Mouse (Mus musculus): ENCODE measurements around the gene Rnf141. TPM values are rescaled to one million over a fixed set of nuclear protein-coding genes. Genes with fewer than 3 reads are reported as not detected.

Rnf141 gene
- polyA plus RNA-seq, 1 experiment = 76.4 TPM

DNA sequence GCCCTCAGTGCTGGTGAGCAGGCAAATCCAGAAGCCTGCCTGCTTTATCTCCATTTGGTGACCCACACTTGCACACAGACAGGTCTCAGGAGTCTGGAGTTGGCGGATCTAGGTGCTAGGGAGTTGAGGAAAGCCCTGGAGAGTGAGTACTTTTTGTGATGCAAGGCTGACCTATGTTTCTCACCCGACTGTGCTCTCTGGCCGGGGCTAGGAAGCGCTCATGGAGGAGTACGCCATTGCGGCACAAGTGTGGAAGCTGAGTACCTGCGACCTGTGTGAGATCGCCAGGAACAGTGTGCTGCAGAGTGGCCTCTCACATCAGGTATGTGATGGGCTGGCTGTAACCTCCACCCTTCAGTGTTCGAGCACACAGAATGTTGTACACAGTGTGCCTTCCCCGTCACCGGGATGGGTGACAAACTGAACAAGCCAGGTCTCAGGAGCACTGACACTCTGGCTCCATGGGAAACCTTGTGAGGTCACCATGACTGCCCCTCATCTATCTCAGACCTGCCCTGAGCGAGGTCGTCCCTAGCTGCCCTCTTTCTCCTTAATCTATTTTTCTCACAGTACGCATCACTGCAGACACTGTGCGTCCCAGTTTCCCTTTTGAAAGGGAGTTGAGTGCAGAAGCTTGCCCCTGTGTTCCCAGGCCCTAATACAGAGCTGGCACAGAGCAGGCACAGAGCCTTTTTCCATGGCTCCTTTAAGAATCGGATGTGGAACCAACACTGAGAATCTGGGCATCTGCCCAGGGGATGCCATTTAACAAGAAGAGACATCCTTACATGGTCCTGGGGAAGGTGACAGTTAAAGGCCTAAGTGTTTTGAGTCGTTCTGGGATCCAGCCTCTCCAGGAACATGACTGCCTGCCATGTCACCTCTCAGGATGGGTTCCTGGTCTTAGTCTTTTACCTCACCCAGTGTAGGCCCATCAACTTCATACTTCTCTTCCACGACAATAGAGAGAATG, 34.4 kb downstream of the Rnf141 start:
- H3K36me3 ChIP-seq (ENCODE audit: control insufficient read depth, insufficient read depth, low read length) = no peaks in the 10 kb centered on the region
- H3K27me3 ChIP-seq (ENCODE audit: control insufficient read depth, insufficient read depth, low read length) = no peaks in the 10 kb centered on the region
- TF ChIP-seq CTCF (IDR thresholded peaks at IDR 0.05; ENCODE audit: control insufficient read depth, insufficient read depth, insufficient replicate concordance, low read depth, low read length) (no peak), POLR2A (IDR thresholded peaks at IDR 0.05; ENCODE audit: control insufficient read depth, low read depth, low read length) (no peak)
- no peak overlapping the region for H3K27ac ChIP-seq (ENCODE audit: control insufficient read depth, insufficient read depth, low read depth, low read length)
- H3K4me3 ChIP-seq (ENCODE audit: control insufficient read depth, low read depth, low read length) = no peak overlapping the region
- H3K4me1 ChIP-seq (ENCODE audit: control insufficient read depth, insufficient read depth, low read length) = no peaks in the 10 kb centered on the region

DNA sequence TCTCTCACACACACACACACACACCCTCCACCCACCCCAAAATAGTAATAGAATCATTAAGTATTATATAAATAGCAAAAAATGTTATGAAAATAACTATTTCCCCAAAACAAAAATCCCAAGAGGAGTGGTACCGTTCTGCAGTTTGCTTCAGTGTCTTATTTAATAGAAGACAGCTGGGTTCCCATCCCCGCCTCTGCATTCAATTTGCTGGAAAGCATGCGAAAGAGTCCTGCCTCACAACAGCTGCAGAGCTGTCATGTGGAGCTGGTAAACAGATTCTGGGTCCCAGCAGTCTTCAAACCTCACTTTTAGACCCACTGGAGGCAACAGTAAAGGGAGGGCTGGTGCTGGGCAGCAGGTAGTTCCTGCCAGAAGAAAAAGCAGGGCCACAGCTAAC, 35.3 kb downstream of the Rnf141 start:
- H3K4me3 ChIP-seq (ENCODE audit: control insufficient read depth, low read depth, low read length) = no peak overlapping the region
- H3K27ac ChIP-seq (ENCODE audit: control insufficient read depth, insufficient read depth, low read depth, low read length) = no peak overlapping the region
- no peaks in the 10 kb centered on the region for H3K36me3 ChIP-seq (ENCODE audit: control insufficient read depth, insufficient read depth, low read length)
- TF ChIP-seq CTCF (IDR thresholded peaks at IDR 0.05; ENCODE audit: control insufficient read depth, insufficient read depth, insufficient replicate concordance, low read depth, low read length) (no peak), POLR2A (IDR thresholded peaks at IDR 0.05; ENCODE audit: control insufficient read depth, low read depth, low read length) (no peak)
- no peaks in the 10 kb centered on the region for H3K27me3 ChIP-seq (ENCODE audit: control insufficient read depth, insufficient read depth, low read length)
- no peaks in the 10 kb centered on the region; the same call in 1 of the 2 replicates for H3K4me1 ChIP-seq (ENCODE audit: control insufficient read depth, insufficient read depth, low read length)

DNA sequence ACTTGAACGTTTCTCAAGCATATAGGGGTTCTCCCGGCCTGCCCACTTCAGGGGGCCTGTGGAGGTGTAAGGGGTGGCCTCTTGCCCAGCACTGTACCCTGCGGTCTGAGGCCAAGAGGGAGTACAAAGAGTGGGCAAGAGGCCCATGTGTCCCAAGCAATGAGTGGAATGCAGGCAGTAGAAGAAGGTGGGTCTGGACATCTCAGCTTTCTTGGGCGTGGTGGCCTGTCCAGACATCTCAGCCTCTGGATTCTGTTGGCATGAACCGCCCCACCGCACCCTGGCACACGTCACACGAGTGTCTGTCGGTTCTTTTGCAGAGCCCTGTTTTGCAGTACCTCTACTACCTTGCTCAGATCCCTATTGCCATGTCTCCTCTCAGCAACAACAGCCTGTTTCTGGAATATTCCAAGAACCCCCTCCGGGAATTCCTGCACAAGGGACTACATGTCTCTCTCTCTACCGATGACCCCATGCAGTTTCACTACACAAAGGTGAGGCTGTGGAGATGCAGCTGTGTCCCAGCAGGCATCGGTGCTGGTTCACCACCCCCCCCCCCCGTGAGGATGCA, 36.7 kb downstream of the Rnf141 start:
- no peak overlapping the region for H3K4me3 ChIP-seq (ENCODE audit: control insufficient read depth, low read depth, low read length)
- H3K27me3 ChIP-seq (ENCODE audit: control insufficient read depth, insufficient read depth, low read length) = no peaks in the 10 kb centered on the region
- H3K4me1 ChIP-seq (ENCODE audit: control insufficient read depth, insufficient read depth, low read length) = no peaks in the 10 kb centered on the region; the same call in 1 of the 2 replicates
- H3K27ac ChIP-seq (ENCODE audit: control insufficient read depth, insufficient read depth, low read depth, low read length) = no peak overlapping the region
- H3K36me3 ChIP-seq (ENCODE audit: control insufficient read depth, insufficient read depth, low read length) = no peaks in the 10 kb centered on the region
- TF ChIP-seq CTCF (IDR thresholded peaks at IDR 0.05; ENCODE audit: control insufficient read depth, insufficient read depth, insufficient replicate concordance, low read depth, low read length) (no peak), POLR2A (IDR thresholded peaks at IDR 0.05; ENCODE audit: control insufficient read depth, low read depth, low read length) (no peak)

DNA sequence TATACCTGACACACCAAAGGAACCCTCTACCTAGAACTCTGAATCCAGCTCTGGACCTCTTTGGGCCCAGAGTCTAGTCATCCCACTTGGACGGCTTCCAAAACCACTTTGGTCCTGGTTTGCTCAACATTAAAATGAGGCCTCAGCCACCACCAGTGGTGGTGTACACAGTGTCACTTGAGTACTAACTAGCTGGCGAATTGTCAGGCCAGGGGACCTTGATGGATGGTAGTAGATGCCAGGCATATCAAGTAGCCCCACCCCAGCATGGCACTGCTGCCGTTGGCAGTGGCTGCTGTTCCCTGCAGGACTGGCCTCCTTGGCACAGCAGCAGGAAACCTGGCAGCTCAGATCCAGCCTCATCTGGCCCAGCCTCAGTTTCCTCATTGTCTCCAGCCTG, 40.0 kb downstream of the Rnf141 start:
- Histone ChIP-seq H3K4me3 (ENCODE audit: control insufficient read depth, low read depth, low read length) (no peak overlapping the region), H3K27me3 (ENCODE audit: control insufficient read depth, insufficient read depth, low read length) (no peaks in the 10 kb centered on the region), H3K36me3 (ENCODE audit: control insufficient read depth, insufficient read depth, low read length) (no peaks in the 10 kb centered on the region), H3K27ac (ENCODE audit: control insufficient read depth, insufficient read depth, low read depth, low read length) (no peak overlapping the region), H3K4me1 (ENCODE audit: control insufficient read depth, insufficient read depth, low read length) (no peaks in the 10 kb centered on the region; the same call in 1 of the 2 replicates)
- no peak for TF ChIP-seq CTCF (IDR thresholded peaks at IDR 0.05; ENCODE audit: control insufficient read depth, insufficient read depth, insufficient replicate concordance, low read depth, low read length)
- no peak for TF ChIP-seq POLR2A (IDR thresholded peaks at IDR 0.05; ENCODE audit: control insufficient read depth, low read depth, low read length)

DNA sequence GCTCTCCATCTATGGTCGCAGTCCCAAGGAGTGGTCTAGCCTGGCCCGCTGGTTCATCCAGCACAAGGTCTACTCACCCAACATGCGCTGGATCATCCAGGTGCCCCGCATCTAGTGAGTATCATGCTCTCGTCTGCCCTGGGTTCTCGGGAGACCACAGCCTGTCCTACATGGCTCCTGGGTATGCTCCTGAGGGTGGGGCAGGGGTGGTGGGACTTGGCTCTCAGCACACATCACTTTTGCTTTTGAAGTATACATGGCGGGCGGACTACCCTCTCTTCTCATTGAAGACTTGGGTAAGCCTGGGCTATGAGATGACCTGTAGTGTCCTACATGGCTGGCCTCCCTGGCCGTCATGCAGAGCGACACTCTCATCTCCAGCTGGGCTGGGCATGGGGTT, 41.1 kb downstream of the Rnf141 start:
- Histone ChIP-seq H3K36me3 (ENCODE audit: control insufficient read depth, insufficient read depth, low read length) (no peaks in the 10 kb centered on the region), H3K27ac (ENCODE audit: control insufficient read depth, insufficient read depth, low read depth, low read length) (no peak overlapping the region), H3K27me3 (ENCODE audit: control insufficient read depth, insufficient read depth, low read length) (no peaks in the 10 kb centered on the region), H3K4me3 (ENCODE audit: control insufficient read depth, low read depth, low read length) (no peak overlapping the region), H3K4me1 (ENCODE audit: control insufficient read depth, insufficient read depth, low read length) (no peaks in the 10 kb centered on the region; the same call in 1 of the 2 replicates)
- TF ChIP-seq POLR2A (IDR thresholded peaks at IDR 0.05; ENCODE audit: control insufficient read depth, low read depth, low read length) (no peak), CTCF (IDR thresholded peaks at IDR 0.05; ENCODE audit: control insufficient read depth, insufficient read depth, insufficient replicate concordance, low read depth, low read length) (no peak)

DNA sequence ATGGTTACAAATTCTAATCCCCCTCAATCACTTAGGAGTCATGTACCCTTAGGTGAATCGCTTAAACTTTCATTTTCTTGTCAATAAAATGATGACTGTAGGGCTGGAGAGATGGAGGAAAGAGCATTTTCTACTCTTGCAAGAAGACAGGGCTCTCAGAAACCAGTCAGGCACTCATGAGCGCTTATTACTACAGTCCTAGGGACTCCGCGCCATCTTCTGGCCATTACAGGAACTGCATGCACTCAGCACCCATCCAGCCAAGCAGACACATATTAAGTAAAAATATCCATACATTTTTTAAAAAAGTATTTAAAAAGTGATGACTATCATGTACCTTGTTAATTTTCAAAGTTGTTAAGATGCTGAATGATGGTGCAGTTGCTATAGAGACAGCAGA, 43.2 kb downstream of the Rnf141 start:
- H3K4me1 ChIP-seq (ENCODE audit: control insufficient read depth, insufficient read depth, low read length) = no peaks in the 10 kb centered on the region; the same call in 1 of the 2 replicates
- TF ChIP-seq POLR2A (IDR thresholded peaks at IDR 0.05; ENCODE audit: control insufficient read depth, low read depth, low read length) = no peak
- TF ChIP-seq CTCF (IDR thresholded peaks at IDR 0.05; ENCODE audit: control insufficient read depth, insufficient read depth, insufficient replicate concordance, low read depth, low read length) = peak; percentile 81; the same call in 1 of the 2 replicates
- H3K36me3 ChIP-seq (ENCODE audit: control insufficient read depth, insufficient read depth, low read length) = no peaks in the 10 kb centered on the region
- H3K27me3 ChIP-seq (ENCODE audit: control insufficient read depth, insufficient read depth, low read length) = no peaks in the 10 kb centered on the region
- H3K4me3 ChIP-seq (ENCODE audit: control insufficient read depth, low read depth, low read length) = no peak overlapping the region
- no peak overlapping the region for H3K27ac ChIP-seq (ENCODE audit: control insufficient read depth, insufficient read depth, low read depth, low read length)

DNA sequence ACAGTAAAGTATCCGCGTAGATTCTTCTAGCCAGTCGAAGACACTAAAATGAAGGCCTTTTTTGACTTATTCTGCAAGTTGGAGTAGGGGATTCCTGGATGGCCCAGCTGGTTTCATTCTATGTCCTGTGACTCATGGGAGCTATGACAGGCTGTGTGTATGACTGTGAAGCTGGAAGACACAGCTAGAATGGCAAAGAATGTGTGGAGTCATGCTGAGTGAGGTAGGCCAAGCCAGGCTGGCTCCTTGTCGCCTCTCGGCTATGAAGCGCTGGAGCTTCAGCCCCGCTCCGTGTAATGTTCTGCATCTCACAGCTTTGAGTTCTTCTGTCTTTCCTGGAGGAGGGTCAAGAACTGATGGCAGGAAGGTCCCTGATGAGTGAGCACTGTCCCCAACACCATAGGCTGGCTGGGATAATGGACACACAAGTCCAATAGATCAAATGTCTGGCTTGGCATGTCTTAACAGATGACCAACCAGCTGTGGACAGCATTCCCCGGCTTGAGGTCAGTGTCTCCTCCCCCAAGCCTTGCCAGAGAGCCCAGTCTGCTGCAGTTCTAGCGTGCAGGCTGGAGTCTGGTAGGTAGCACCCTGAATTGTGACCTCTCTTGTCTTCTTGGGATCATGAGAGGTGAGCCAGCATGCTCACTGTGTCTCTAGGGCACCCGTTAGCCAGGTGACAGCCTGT, 46.4 kb downstream of the Rnf141 start:
- no peak for TF ChIP-seq POLR2A (IDR thresholded peaks at IDR 0.05; ENCODE audit: control insufficient read depth, low read depth, low read length)
- no peak for TF ChIP-seq CTCF (IDR thresholded peaks at IDR 0.05; ENCODE audit: control insufficient read depth, insufficient read depth, insufficient replicate concordance, low read depth, low read length)
- no peaks in the 10 kb centered on the region for H3K27me3 ChIP-seq (ENCODE audit: control insufficient read depth, insufficient read depth, low read length)
- H3K4me3 ChIP-seq (ENCODE audit: control insufficient read depth, low read depth, low read length) = no peak overlapping the region
- H3K36me3 ChIP-seq (ENCODE audit: control insufficient read depth, insufficient read depth, low read length) = no peaks in the 10 kb centered on the region
- H3K27ac ChIP-seq (ENCODE audit: control insufficient read depth, insufficient read depth, low read depth, low read length) = no peak overlapping the region
- no peaks in the 10 kb centered on the region for H3K4me1 ChIP-seq (ENCODE audit: control insufficient read depth, insufficient read depth, low read length)
